Mouse (Mus musculus) embryo, embryonic 10 days (tissue): ENCODE measurements around the gene BC037034.

Source experiments
- DNase-seq: peaks from one replicate; pipeline ENCODE4 v3.0.0-alpha.2; 2015; ENCODE audit warnings: low spot score

The BC037034 gene

GRCm38 (mm10) chr5:138263260-138264206 lies at the start of gene BC037034:
BC037034 (minus strand) TSS chr5:138264033.
- peak; percentile 97 for DNase-seq

GRCm38 (mm10) chr5:138312795-138313194 lies 49.0 kb upstream of the BC037034 start:
- no peak for DNase-seq

GRCm38 (mm10) chr5:138299613-138300012 lies 35.8 kb upstream of the BC037034 start:
- DNase-seq = no peak

DNA sequence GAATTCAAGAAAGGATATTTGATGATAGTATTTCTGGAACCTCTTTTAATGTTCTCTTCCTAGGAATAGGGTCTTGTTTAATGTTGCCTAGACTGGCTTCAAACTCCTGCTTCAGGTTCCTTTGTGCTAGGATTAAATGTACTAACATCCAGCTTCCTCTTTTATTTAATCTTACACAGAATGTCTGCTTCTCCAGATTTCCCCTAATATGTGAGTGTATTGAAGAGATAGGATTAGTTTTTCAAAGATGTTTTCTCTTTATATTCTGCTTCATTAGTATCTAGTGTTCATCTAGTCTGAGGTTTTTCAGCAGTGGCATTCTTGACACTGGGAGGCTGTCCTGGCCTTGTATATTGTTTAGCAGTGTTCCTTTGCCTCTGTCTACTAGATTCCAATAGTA lies 30.3 kb upstream of the BC037034 start:
- no peak for DNase-seq

DNA sequence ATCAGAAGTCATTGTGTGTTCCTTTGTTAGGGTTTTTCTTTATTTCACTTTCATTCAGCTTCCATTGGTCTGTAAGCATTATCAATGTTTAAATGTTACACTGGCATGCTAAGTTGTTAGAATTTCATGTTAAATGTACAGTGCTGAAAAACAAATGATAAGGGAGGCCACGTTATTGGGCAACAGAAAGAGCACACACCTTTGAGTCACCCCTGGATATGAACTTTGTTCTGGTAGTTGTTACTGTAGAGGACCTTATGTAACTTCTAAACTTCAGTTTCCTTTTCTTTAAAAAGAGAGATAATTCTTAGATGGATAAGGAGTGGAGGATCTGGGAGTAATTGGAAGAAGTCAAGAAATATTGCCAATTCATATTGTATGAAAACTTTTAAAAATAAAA lies 27.8 kb upstream of the BC037034 start:
- DNase-seq = no peak

DNA sequence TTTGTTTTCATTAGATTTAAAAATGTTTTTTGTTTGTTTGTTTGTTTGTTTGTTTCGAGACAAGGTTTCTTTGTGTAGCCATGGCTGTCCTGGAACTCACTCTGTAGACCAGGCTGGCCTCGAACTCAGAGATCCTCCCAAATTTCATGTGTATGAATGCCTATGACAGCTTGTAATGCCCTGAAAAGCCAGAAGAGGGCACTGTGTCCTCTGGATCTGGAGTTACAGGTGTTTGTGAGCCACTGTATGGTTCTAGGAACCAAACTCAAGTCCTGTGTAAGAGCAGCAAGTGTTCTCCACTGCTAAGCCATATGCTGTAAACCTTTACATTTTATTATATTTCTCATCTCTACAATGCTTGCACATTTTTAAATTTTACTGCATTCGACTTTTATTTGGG lies 24.0 kb upstream of the BC037034 start:
- DNase-seq = no peak

DNA sequence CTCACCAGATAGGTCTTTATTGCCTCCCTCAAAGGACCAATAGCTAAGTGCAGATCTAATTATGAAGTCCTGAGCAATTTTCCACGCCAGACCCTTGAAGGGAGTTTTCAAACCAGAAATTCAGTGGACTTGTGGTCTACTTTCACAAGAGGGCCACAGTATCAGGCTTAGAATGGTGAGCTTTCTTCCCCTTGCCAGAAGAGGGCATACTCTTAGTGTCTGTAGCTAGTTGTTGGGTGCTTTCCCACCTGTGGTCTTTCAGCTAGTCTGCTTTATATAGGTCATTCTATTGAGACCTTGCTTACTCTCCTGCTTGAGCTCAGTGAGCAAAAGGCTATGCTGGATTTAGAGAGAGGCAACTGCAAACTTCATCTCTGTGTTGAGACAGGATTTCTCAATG lies 19.7 kb upstream of the BC037034 start:
- no peak for DNase-seq

DNA sequence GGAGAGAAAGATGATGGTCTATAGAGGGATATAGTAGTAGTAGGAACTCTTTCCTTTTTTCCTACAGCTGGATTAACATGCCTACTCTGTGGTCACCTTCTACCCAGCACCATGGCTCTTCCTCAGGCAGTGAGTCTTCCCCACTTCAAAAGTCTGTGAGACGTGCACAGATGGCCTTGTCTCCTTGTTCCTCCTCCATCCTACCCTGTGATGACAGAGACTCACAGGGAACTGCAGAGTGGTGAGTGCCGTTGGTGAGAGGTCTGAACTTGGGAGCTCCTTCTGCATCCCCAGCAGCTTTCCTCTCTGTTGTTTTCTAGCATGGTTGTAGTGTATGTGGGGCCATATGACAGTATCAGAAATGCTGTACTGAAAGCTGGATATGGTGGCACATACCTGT lies 18.0 kb upstream of the BC037034 start:
- no peak for DNase-seq

GRCm38 (mm10) chr5:138280829-138281228 lies 17.0 kb upstream of the BC037034 start:
- no peak for DNase-seq

DNA sequence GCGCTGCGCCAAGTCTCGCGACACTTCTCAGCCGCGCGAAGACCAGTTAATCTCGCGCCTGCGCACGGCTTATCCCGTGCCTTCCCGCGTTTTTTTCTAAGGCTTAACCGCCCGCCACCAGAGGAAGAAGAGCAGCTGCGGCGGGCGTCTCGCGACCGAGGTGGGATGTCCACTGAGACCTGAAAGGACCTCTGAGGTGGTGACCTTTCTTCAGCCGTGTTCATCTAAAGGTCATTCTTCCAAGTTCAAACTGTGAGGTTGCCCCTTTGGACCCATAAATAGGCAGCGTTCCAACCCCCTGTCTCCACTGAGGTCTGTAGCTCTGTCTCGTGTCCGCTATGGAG lies 16.6 kb upstream of the BC037034 start:
- no peak for DNase-seq

DNA sequence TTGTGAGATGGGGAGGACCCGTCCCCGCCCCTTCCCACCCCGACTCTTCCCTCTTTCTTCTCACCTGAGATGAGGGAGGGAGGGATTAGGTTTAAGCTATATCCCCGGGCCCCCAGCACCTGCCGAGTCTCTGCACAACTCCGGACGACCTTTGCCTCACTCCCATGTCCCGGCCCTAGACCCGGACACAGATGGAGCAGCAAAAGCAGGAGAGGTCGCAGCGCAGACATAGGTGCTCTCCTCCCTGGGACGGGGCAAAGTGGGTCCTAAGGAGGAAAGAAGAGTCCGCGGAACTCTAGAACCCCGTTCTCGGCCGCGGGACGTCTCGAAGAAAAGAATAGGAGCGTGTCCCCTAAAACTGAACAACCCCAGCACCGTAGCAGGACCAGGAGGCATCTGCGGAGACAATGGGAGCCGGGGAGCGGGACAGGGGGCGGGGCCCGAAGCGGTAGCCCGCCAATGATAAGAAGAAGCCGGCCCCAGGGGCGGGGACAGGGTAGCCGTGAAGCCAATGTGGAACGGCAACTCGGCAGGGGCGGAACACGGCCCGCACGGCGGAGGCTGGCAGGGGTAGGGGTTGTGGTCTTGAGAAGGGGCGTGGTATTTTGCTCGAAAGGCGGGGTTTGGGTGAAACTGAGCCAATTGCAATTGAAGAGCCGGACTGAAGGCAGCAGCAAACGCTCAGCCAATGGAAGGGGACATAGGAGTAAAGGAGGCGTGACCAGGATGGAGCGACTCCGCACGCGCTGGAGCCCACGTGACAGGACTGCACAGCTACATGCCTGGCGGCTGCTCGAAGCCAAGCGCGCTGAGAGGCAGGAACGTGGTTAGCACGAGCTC lies 16.0 kb upstream of the BC037034 start, which contains the start of the genes Gm43720, Gpc2 and Stag3:
Gene Gm43720, minus strand, starts transcription at position 374 of the 840 bp plus-strand sequence.
Gene Gpc2, minus strand, starts transcription at position 421 of the 840 bp plus-strand sequence.
Gene Stag3, plus strand, starts transcription at position 656 of the 840 bp plus-strand sequence.
- DNase-seq = peak; percentile 98

DNA sequence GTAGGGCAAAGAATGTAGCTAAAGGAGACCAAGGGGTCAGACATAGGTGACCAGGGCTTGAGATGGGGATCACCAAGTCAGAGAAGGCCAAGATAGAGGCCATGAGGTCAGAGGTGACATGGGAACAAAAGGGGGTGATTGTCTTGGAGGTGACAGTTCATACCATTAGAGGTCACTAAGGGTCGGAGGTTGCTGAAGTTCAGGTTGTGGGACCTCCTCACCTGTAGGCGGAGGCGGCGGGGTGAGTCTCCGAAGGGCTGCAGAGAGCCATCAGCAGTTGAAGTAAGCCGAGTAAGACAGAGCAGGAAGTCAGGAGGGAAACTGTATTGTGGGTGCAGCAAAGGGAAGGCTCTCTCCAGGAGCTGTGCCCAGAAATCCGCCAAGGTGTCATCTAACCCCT lies 14.2 kb upstream of the BC037034 start:
- DNase-seq = no peak

DNA sequence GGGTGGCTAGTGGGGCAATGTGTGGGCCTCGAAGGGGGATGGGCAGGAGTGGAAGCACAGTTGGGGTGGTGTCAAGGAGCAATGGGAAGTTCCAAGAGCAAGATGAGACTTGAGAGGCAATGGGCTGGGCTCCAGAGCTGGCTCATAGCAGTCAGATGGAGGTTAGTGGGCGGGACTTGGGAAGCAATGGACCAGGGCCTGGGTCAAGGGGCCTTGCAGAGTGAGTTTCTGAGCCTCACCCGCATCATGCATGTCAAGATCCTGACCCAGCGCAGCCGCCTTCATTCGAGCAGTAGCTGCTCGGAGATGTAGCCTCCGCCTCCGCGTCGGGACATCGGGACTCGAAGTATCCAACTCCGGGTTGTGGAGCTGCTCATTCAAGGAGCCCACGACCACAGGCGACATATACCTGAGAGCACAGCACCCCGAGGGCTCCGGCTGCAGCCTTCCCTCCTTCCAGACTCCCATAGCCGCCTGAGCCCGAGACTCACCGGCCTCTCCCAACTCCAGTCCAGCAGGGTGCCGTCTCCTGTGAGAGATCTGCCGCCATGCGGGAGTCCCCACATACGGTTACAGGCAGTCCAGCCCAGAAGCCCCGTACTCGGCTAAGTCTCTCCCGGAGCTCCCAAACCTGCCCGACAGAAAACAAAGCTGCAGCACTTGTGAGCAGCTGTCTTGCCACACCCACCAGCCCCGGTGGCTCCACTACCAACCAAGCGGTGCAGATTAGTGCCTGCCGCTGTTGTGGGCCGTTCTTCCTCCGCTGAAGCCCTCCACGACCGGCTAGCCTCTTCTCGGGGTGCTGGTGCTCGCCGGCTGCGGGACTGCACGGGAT lies 11.6 kb upstream of the BC037034 start:
- peak; percentile 78 for DNase-seq

DNA sequence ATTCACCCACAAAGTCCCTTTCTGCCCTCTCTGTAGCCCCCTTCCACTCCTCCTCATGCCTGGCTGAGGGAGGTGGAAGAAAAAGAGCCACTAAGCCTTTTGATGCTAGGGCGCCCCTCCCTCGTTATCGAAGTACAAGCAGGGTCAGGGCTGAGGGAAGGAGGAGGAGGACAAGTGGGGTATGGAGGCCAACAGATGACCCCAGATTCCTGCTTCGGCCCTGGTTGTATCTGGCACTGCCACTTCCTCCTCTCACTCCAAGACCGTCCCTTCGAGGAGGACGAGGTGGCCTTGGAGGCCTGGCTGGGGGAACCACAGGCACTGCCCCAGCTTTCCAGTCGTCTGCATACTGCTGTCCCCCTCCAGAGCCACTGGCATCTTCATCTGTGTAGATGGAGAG lies 10.4 kb upstream of the BC037034 start:
- DNase-seq = no peak

- DNase-seq = peak; percentile 78
Observed at GRCm38 (mm10) chr5:138272409-138272923, 8.6 kb upstream of the BC037034 start, which contains the start of gene Gal3st4. Gal3st4 (minus strand) TSS chr5:138272840.

- no peak for DNase-seq
Observed at GRCm38 (mm10) chr5:138271232-138271631, 7.4 kb upstream of the BC037034 start.

DNA sequence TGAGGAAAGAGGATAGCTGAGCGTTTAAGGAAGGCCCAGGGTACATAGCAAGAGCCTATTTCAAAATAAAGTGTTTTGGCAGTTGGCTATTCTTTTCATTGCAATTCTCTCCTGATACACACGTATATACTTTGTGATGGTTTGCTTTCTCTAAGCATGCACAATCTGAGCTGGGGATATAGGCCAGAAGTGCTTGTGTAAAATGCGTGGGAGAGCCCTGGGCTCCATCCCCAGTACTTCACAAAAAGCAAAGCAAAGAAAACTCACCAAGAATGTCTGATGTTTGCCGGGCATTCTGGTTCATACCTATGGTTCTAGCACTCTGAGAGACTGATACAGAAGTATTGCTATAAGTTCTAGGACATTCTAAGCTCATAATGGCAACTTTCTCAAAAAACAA lies 5.1 kb upstream of the BC037034 start:
- no peak for DNase-seq

DNA sequence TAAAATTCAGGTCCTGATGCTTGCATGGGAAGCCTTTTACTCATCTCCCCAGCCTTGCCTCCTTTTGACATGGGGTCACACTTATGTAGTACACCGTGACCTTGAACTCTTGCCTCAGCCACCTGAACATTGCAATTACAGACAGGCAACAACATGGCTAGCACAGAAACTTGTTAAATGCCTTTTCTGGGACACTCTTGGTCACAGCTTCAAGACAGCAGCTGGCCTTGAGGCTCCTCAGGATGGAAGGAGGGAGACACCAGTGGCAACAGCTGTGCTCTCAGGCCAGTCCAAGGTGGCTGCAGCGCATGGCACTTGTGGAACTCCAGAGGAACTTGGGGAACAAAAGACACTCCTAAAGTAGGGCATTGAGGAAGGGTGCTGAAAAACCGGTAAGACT lies 3.3 kb upstream of the BC037034 start:
- no peak for DNase-seq

- DNase-seq = no peak
Observed at GRCm38 (mm10) chr5:138265712-138266111, 1.9 kb upstream of the BC037034 start.

DNA sequence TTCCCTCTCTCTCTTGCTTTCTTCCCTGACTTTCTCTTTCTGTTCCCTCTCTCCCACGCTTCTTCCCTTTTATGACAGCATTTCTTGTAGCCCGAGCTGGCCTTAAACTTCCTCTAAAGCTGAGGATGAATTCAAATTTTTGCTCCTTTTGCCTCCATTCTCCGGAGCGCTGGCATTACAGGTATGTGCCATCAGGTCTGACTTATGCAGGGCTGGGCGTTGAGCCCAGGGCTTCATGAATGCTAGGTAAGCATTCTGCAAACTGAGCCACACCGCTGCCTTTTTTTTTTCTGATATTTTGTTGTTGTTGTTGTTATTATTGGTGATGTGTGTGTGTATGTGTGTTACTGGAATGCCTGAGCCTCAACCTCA lies 360 bp upstream of the BC037034 start:
- DNase-seq = no peak

- no peak for DNase-seq
Observed at GRCm38 (mm10) chr5:138262582-138263240, 1.1 kb downstream of the BC037034 start.
